Mouse (Mus musculus) ZHBTc4 (cell line): Measurements from ENCODE around the gene Ccrl2.

ENCODE experiments used
- DNase-seq: peaks from one replicate; pipeline ENCODE4 v3.0.0-alpha.2; 2011; ENCODE audit warnings: low read depth, low spot score

The Ccrl2 gene

DNA sequence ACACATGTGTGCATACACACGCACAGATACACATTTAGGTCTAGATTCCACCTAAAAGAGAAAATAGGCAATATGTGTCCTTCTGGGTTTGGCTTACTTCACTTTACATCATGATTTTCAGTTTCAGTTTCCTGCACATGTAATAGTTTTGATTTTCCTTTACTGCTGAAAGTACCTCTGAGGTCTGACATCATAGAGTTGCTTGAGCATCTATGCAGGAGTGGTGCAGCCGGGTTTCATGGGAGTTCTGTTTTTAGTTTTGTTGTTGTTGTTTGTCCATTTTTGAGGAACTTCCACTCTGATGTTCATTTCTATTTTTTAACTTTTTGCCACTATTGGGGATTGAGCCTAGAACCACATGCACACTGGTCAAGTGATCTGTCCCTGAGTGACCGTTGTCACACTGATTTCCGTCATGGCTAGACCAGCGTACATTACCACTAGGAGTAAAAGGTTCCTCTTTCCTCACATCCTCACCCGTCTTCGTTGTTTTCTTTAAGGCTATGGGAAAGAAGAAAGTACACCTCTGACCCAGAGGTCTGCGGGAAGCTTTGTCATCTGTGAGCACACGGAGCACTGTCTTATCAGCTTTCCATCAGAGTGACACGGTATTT lies 1.7 kb upstream of the Ccrl2 start:
- DNase-seq: no peak

DNA sequence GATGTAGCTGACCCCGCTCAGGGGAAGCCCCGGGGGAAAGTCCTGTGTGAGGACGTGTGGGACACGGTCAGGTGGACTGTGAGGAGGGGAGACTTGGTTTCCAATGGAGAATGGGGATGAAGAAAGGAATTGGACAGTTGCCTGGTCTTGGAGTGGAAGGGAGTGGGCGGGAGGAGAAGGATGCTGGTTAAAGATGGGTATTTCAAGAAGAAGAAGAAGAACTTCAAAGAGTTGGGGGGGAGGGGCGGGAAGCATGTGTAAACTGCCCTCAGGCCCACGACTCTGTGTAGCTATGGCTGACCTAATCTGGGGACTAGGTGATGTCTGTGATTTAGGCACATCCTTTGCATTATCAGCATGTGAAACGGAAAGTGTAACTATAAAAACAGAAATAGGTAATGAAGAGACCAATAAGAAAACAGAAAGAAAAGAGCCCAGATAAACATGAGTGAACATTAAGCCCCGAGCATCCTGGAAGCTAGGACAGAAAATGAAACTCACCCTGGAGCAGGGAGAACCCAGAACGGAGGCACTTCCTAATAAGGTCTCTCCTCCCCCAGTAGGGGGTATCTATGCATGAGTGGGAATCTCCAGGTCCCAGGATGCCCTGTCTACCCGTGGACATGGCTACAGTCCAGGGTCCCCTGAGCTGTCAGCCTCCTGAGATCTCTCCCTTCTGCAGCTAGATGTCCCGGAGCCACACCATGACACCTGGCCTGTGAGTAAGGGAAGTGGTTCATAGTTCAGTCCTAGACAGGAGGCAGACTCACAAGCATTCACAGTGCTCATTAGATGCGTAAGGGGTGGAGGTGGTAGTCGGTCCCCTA lies 438 bp upstream of the Ccrl2 start:
- DNase-seq: no peak

GRCm38 (mm10) chr9:111056519-111056797 lies 861 bp downstream of the Ccrl2 start:
- no peak for DNase-seq

GRCm38 (mm10) chr9:111055800-111056518 lies 1.4 kb downstream of the Ccrl2 start:
- DNase-seq: peak; percentile 44

DNA sequence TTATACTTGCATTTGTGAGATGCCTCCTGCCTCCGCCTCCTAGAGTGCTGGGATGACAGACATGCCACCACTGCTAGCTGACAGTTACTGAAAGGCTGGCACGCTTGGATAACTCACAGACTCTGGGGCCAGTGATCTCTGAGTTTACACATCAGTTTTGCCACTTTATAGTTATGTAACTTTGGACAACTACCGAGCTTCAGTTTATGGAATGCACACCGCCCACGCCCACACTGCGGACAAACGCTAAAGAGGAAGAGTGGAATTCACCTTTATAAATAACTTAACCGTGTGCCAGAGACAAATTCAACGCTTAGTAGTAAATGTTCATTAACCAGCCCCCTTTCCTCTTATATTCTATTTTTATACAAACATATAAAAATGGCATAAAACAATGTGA lies 2.4 kb downstream of the Ccrl2 start:
- DNase-seq: no peak

DNA sequence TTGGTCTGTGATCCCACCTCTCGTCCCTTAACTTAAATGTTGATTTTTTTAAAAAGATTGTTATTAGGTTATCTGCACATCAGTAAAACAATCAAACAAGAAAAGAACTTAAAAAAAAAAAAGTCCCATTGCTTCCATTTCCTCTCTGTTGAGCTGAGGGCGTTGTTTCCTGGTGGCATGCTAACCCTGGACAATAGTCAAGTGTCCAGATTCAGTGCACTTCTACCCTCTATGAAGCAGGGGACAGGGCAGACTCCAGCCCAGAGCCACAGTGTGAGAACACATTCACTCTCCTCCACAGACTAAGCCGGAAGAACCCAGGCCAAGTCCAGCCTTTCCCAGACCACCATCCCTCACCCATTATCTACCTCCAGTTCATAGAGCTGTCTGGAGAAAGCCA lies 8.9 kb downstream of the Ccrl2 start:
- DNase-seq: no peak

DNA sequence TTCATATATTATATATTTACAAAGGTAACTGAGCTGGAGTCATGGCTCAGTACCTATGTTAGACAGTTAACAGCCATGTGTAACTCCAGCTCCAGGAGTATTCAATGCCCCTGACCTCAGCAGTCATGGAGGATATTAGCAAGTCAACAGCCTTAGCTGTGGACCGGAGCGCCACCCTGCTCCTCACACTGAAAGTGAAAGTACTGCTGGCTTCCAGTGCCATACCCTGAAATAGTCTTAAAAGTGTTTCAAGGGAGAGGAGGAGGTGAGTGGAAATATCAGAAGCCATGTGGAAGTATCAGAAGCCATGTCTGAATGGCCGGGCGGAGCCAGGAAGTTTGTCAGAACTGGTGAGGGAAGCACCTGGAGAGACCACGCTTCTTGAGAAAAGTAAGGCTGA lies 10.1 kb downstream of the Ccrl2 start:
- peak; percentile 21 for DNase-seq

GRCm38 (mm10) chr9:111046222-111046621 lies 11.1 kb downstream of the Ccrl2 start:
- DNase-seq: no peak

DNA sequence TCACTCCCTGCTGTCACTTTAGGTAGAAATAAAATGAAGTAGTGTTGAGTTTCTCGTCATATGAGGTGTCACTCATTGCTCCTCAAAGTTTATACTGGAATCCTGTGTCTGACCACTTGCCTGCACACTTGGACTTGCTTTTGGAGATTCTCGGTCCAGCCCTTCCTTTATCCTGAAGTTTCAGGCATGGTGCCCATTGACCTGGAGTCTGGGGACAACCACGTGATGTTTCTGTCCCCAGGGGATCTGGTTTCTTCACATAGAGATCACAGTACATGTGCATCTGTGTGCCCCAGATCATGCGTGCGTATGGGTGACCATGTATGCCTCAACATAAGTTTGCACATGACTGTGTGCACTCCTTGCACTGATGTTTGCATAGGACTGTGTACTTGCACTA lies 15.1 kb downstream of the Ccrl2 start:
- DNase-seq: no peak

DNA sequence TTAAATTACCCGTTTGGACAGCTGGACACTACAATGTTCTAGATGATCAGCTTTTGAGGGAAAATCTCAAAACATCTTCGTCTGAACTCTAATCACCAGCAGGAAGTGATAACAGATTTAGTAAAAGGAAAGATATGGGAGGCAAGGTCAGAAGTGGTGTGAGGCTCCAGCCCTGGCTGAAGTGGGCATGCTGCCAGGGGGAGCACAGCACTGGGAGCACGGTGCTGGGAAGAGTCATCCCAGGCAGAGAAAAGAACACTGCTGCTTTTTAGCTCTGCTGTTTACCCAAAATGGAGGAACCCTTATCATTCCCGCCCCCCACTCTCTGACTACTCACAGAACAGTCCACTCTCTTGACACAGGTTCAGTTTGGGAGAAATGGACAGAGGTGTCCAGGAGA lies 17.4 kb downstream of the Ccrl2 start:
- no peak for DNase-seq

DNA sequence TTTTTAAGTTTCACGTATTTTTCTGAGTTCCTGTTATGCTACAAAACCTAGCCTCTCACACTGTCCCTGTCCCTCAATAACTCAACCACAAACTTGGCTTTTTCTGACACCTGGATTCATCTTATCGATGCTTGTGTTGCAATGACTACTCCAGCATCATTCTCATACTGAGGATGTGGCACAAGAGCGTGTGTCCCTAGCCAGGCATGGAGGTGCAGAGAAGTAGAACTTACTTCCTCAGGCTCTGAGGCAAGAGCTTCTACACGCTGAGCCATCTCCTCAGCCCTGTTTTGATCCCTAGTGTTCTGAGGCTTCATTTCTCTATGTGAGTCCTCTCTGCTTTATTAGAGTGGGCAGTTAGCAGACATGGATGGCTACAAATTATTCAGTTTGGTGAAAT lies 23.6 kb downstream of the Ccrl2 start:
- no peak for DNase-seq

- no peak for DNase-seq
Observed at GRCm38 (mm10) chr9:111026791-111027190, 30.5 kb downstream of the Ccrl2 start.

GRCm38 (mm10) chr9:111019022-111019421 lies 38.3 kb downstream of the Ccrl2 start, which contains the start of gene Ltf:
Gene Ltf (plus strand): TSS chr9:111019271.
- no peak for DNase-seq

- DNase-seq: peak; percentile 62
Observed at GRCm38 (mm10) chr9:111015658-111016057, 41.7 kb downstream of the Ccrl2 start.

GRCm38 (mm10) chr9:111012041-111012440 lies 45.3 kb downstream of the Ccrl2 start:
- DNase-seq: no peak

DNA sequence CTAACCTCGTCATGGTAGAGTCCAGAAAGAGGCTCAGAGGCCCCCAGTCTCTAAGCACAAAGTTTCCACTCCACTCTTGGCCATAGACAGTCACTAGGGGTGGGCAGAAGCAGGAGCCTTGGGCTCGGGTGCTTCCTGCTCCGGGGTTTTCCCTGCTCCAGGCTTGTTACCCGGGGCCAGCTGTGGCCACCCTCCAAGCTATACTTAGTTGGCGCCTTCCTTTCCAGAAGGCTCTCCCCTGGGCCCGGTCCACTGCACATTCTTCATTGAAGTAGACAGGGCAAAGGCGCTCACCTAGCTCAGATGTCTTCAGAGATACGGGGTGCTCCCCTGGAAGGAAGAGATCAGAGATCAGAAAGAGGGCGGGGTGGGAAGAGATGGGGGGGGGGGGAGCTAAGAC lies 45.8 kb downstream of the Ccrl2 start:
- DNase-seq: no peak

DNA sequence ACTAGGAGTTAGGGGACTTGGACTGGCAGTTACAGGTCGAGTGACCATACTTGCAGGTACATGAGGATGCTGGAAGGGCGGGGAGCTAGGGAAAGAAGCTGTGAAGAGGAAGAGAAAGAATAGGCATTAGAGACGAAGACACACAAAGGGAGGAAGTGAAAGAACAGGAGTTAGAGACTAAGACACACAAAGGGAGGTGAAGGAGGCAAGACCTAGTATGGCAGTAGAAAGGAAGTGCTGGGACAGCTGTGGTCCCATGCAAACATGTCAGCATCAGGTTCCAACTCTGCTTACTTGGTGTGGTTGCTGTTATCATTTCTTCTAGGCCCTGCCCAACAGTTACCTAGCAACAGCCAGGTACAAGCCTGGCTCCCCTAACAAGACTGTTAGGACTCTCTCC lies 47.6 kb downstream of the Ccrl2 start:
- no peak for DNase-seq

GRCm38 (mm10) chr9:111006544-111006943 lies 50.8 kb downstream of the Ccrl2 start:
- no peak for DNase-seq
